Mouse (Mus musculus) liver, adult 2 months (tissue): ENCODE measurements at regions not wholly inside any gene's neighbourhood (a gene's known extent, or its start where the extent isn't known, plus 50 kb on each side); places are given as distances from the start of the nearest gene placed in this dataset.

Experiments used
- DNase-seq: peaks from one replicate; pipeline ENCODE4 v3.0.0-alpha.2; 2011; ENCODE audit warnings: low read depth, low spot score; ENCODE audit errors: extremely low read depth
- H3K27ac ChIP-seq: fragments of 200-500 bp; replicated peaks from 2 replicates; pipeline ENCODE4 v1.5.1; 2012; ENCODE audit warnings: low read depth, mild to moderate bottlenecking, control low read depth, inconsistent platforms, low read length; ENCODE audit not compliant: insufficient read depth
- H3K27me3 ChIP-seq: fragments of 200-500 bp; 2 replicates; pipeline ENCODE4 v1.6.1; 2012; ENCODE audit warnings: mild to moderate bottlenecking, moderate library complexity, low read length, inconsistent platforms; ENCODE audit not compliant: control insufficient read depth, insufficient read depth
- H3K36me3 ChIP-seq: fragments of 200-500 bp; 2 replicates; pipeline ENCODE4 v1.6.1; 2012; ENCODE audit warnings: low read length, inconsistent platforms; ENCODE audit not compliant: control insufficient read depth, insufficient read depth
- H3K4me1 ChIP-seq: fragments of 200-500 bp; 2 replicates; pipeline ENCODE4 v1.6.1; 2011; ENCODE audit warnings: low read length; ENCODE audit not compliant: control insufficient read depth, insufficient read depth
- H3K4me3 ChIP-seq: fragments of 200-500 bp; 2 replicates; pipeline ENCODE4 v1.5.1; 2011; ENCODE audit warnings: low read depth, mild to moderate bottlenecking, control low read depth, low read length, moderate library complexity; ENCODE audit not compliant: insufficient read depth
- H3K79me2 ChIP-seq: fragments of 200-500 bp; 2 replicates; pipeline ENCODE4 v1.6.1; 2012; ENCODE audit warnings: inconsistent platforms, mild to moderate bottlenecking, low read length, moderate library complexity; ENCODE audit not compliant: control insufficient read depth, insufficient read depth
- H3K9ac ChIP-seq: fragments of 200-500 bp; 2 replicates; pipeline ENCODE4 v1.6.1; 2012; ENCODE audit warnings: low read depth, mild to moderate bottlenecking, control low read depth, inconsistent platforms, low read length
- CTCF ChIP-seq: fragments of 200-500 bp; IDR thresholded peaks from 2 replicates; pipeline ENCODE4 v1.5.1; 2011; ENCODE audit warnings: low read depth, low read length, control low read depth
- POLR2A ChIP-seq: fragments of 200-500 bp; IDR thresholded peaks from 2 replicates; pipeline ENCODE4 v1.6.1; 2011; ENCODE audit warnings: low read length, control low read depth; ENCODE audit not compliant: insufficient read depth; ENCODE audit errors: extremely low read depth
- WGBS: fragments of 180-500 bp; shearing (Covaris S2); methylation state at CpG from one replicate; pipeline ENCODE4 v1.1.7; 2018; 5-methylcytosine and 5-hydroxymethylcytosine counted together

GRCm38 (mm10) chr15:87074559-87074958 lies 469.5 kb upstream of the Fam19a5 start:
- Histone ChIP-seq H3K27ac (peak overlapping the region; percentile 13; the same call in 1 of the 2 replicates), H3K79me2 (no peaks in the 10 kb centered on the region), H3K36me3 (no peaks in the 10 kb centered on the region), H3K4me3 (peak overlapping the region; percentile 23), H3K27me3 (no peaks in the 10 kb centered on the region), H3K9ac (no peak overlapping the region), H3K4me1 (no peaks in the 10 kb centered on the region)
- WGBS, result 71% methylated on average over 11 of the region's 11 CpGs
- DNase-seq, result peak; percentile 9
- TF ChIP-seq POLR2A, result no peak
- TF ChIP-seq CTCF, result no peak

- TF ChIP-seq CTCF, result no peak
- TF ChIP-seq POLR2A, result no peak
- no peak overlapping the region for H3K27ac ChIP-seq
- no peaks in the 10 kb centered on the region for H3K4me1 ChIP-seq
- no peak overlapping the region for H3K9ac ChIP-seq
- no peaks in the 10 kb centered on the region for H3K36me3 ChIP-seq
- H3K27me3 ChIP-seq, result no peaks in the 10 kb centered on the region
- no peak overlapping the region for H3K4me3 ChIP-seq
- no peak for DNase-seq
- no peaks in the 10 kb centered on the region for H3K79me2 ChIP-seq
- WGBS, result 85% methylated on average over 5 of the region's 5 CpGs
Observed at GRCm38 (mm10) chr15:87089827-87090226, 454.3 kb upstream of the Fam19a5 start.

GRCm38 (mm10) chr15:87091048-87091777 lies 452.9 kb upstream of the Fam19a5 start:
- Histone ChIP-seq H3K27ac (no peak overlapping the region), H3K4me3 (no peak overlapping the region), H3K36me3 (no peaks in the 10 kb centered on the region), H3K27me3 (no peaks in the 10 kb centered on the region), H3K4me1 (no peaks in the 10 kb centered on the region), H3K9ac (no peak overlapping the region), H3K79me2 (no peaks in the 10 kb centered on the region)
- WGBS, result 32% methylated on average over 7 of the region's 7 CpGs
- TF ChIP-seq POLR2A, result no peak
- TF ChIP-seq CTCF, result no peak
- no peak for DNase-seq

DNA sequence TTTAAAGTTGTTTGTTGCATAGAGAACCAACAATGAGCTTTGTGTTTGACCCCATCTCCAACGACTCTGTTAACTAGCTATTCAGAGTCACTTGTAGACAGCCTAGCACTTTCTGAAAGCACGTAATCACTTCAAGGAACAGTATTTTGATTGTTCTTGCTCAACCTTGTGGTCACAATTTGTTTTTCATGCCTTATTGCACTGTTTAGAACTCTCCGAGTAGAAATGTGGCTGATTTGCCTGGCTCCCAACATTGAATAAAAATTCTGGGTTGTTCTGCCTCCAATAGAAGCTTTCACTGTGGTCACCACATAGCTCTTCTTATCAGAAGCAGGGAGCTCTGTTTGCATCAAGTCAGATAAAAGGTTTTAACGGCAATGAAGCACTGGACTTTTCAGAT lies 446.9 kb upstream of the Fam19a5 start:
- TF ChIP-seq POLR2A (no peak), CTCF (no peak)
- H3K36me3 ChIP-seq, result no peaks in the 10 kb centered on the region
- no peaks in the 10 kb centered on the region for H3K79me2 ChIP-seq
- H3K4me1 ChIP-seq, result no peaks in the 10 kb centered on the region; the same call in 1 of the 2 replicates
- H3K9ac ChIP-seq, result no peak overlapping the region
- WGBS, result 70% methylated on average over 4 of the region's 4 CpGs
- H3K27me3 ChIP-seq, result no peaks in the 10 kb centered on the region
- no peak overlapping the region for H3K27ac ChIP-seq
- H3K4me3 ChIP-seq, result no peak overlapping the region
- no peak for DNase-seq

GRCm38 (mm10) chr15:87101146-87101545 lies 443.0 kb upstream of the Fam19a5 start:
- H3K27me3 ChIP-seq, result peaks cover 4% of the 10 kb centered on the region; the same call in 1 of the 2 replicates
- H3K79me2 ChIP-seq, result no peaks in the 10 kb centered on the region
- H3K36me3 ChIP-seq, result no peaks in the 10 kb centered on the region
- WGBS, result 38% methylated on average over 4 of the region's 4 CpGs
- TF ChIP-seq POLR2A (no peak), CTCF (no peak)
- H3K4me1 ChIP-seq, result no peaks in the 10 kb centered on the region; the same call in 1 of the 2 replicates
- no peak overlapping the region for H3K4me3 ChIP-seq
- DNase-seq, result peak; percentile 83
- H3K9ac ChIP-seq, result no peak overlapping the region
- H3K27ac ChIP-seq, result no peak overlapping the region

GRCm38 (mm10) chr15:87102211-87102610 lies 441.9 kb upstream of the Fam19a5 start:
- H3K27ac ChIP-seq, result no peak overlapping the region
- H3K36me3 ChIP-seq, result no peaks in the 10 kb centered on the region
- no peak for TF ChIP-seq POLR2A
- TF ChIP-seq CTCF, result no peak
- peaks cover 5% of the 10 kb centered on the region; the same call in 1 of the 2 replicates for H3K27me3 ChIP-seq
- H3K9ac ChIP-seq, result no peak overlapping the region
- H3K79me2 ChIP-seq, result no peaks in the 10 kb centered on the region
- 68% methylated on average over 4 of the region's 4 CpGs for WGBS
- no peaks in the 10 kb centered on the region; the same call in 1 of the 2 replicates for H3K4me1 ChIP-seq
- H3K4me3 ChIP-seq, result no peak overlapping the region
- peak; percentile 30 for DNase-seq
